Comparison of ENCODE assay signal across 18 mouse cellular contexts in genomic region chr3:28363441-28364125, GRCm38 (mm10).
A peak's percentile ranks its signal among the peaks of the same experiment; 100 is the strongest.
DNase-seq lines count a peak whose midpoint lies in the region; ATAC-seq lines count a peak whose summit lies in the region.
"Had no signal": no experiment of that assay in that cellular context is flagged by ENCODE, and none has a peak within 500 bp of the region (broad histone marks: within the 10 kb centered on the region; RNA-seq: fewer than 3 reads in every experiment).

No protein-coding gene starts in this region.

- H3K4me3 ChIP-seq in hindbrain, embryonic 11.5 days (ENCODE audit: low read depth, low read length) = no peak overlapping the region
- H3K4me3 ChIP-seq in hindbrain, embryonic 12.5 days = no peak overlapping the region
- H3K4me3 ChIP-seq in limb, embryonic 10.5 days = no peak overlapping the region
- H3K4me3 ChIP-seq: hindbrain, embryonic 15.5 days; myocyte had no signal

- no peaks in the 10 kb centered on the region for H3K4me1 ChIP-seq in hindbrain, embryonic 11.5 days (replicated peaks; ENCODE audit: control insufficient read depth, insufficient read depth, low read length)
- peaks cover 3% of the 10 kb centered on the region; the same call in 1 of the 2 replicates for H3K4me1 ChIP-seq in hindbrain, embryonic 12.5 days
- peaks cover 12% of the 10 kb centered on the region for H3K4me1 ChIP-seq in limb, embryonic 10.5 days
- H3K4me1 ChIP-seq: hindbrain, embryonic 15.5 days had no signal

- H3K9me3 ChIP-seq in hindbrain, embryonic 11.5 days (ENCODE audit: control insufficient read depth, low read length) = no peaks in the 10 kb centered on the region
- no peaks in the 10 kb centered on the region for H3K9me3 ChIP-seq in hindbrain, embryonic 12.5 days (replicated peaks)
- no peaks in the 10 kb centered on the region for H3K9me3 ChIP-seq in limb, embryonic 10.5 days (replicated peaks)
- H3K9me3 ChIP-seq: hindbrain, embryonic 15.5 days had no signal

- H3K9ac ChIP-seq in hindbrain, embryonic 11.5 days (ENCODE audit: low read depth, low read length) = no peak overlapping the region
- no peak overlapping the region for H3K9ac ChIP-seq in hindbrain, embryonic 12.5 days
- H3K9ac ChIP-seq: hindbrain, embryonic 15.5 days; liver, postnatal 0 days had no signal

- H3K4me2 ChIP-seq in hindbrain, embryonic 11.5 days (replicated peaks; ENCODE audit: low read depth, low read length) = no peak overlapping the region
- H3K4me2 ChIP-seq in hindbrain, embryonic 12.5 days (replicated peaks) = no peak overlapping the region
- H3K4me2 ChIP-seq: hindbrain, embryonic 15.5 days had no signal

- ATAC-seq in hindbrain, embryonic 11.5 days (ENCODE audit: low FRiP score) = no peak
- no peak for ATAC-seq in hindbrain, embryonic 12.5 days (ENCODE audit: low FRiP score)
- ATAC-seq: intestine, postnatal 0 days; liver, postnatal 0 days had no signal

- no peaks in the 10 kb centered on the region for H3K36me3 ChIP-seq in hindbrain, embryonic 11.5 days (ENCODE audit: control insufficient read depth, insufficient read depth, low read length)
- H3K36me3 ChIP-seq in hindbrain, embryonic 12.5 days = no peaks in the 10 kb centered on the region
- no peaks in the 10 kb centered on the region for H3K36me3 ChIP-seq in limb, embryonic 10.5 days

- peak; percentile 22 for DNase-seq in hindbrain, embryonic 11.5 days (ENCODE audit: low spot score)
- DNase-seq in 416B (ENCODE audit: low read depth) = peak; percentile 69
- peak; percentile 78 for DNase-seq in embryo, embryonic 11 days
- DNase-seq in limb, embryonic 10.5 days (ENCODE audit: low spot score) = peak; percentile 75
- DNase-seq in ovary, adult 18-20 months (ENCODE audit: low spot score) = no peak
- no peak for DNase-seq in adrenal gland, postnatal 25 days
- DNase-seq: cerebellum, postnatal 10 days; gastrocnemius, postnatal 36 days; kidney, postnatal 4 days; liver; liver, postnatal 0 days; lung, postnatal 36 days; midbrain, embryonic 14.5 days; thymus, adult 18-20 months had no signal

- no peak overlapping the region for H3K27ac ChIP-seq in hindbrain, embryonic 11.5 days (ENCODE audit: low read depth, low read length)
- no peak overlapping the region for H3K27ac ChIP-seq in hindbrain, embryonic 12.5 days
- H3K27ac ChIP-seq in limb, embryonic 10.5 days = no peak overlapping the region
- H3K27ac ChIP-seq: hindbrain, embryonic 15.5 days had no signal

- 62% methylated on average over 5 of the region's 5 CpGs for WGBS in hindbrain, embryonic 11.5 days
- WGBS in hindbrain, embryonic 12.5 days = 67% methylated on average over 5 of the region's 5 CpGs
- WGBS in limb, embryonic 10.5 days = 37% methylated on average over 5 of the region's 5 CpGs

- no peaks in the 10 kb centered on the region for H3K27me3 ChIP-seq in hindbrain, embryonic 11.5 days (ENCODE audit: control insufficient read depth, insufficient read depth, low read length)
- no peaks in the 10 kb centered on the region for H3K27me3 ChIP-seq in hindbrain, embryonic 12.5 days
- no peaks in the 10 kb centered on the region for H3K27me3 ChIP-seq in limb, embryonic 10.5 days (ENCODE audit: low read depth, poor library complexity, severe bottlenecking)
- H3K27me3 ChIP-seq: hindbrain, embryonic 15.5 days had no signal

Comparison
In these comparisons a context has a peak if more than half of its experiments do, and no peak if none do; other contexts are left out.
1. DNase-seq: peak in hindbrain, embryonic 11.5 days (single experiment), 416B (single experiment), embryo, embryonic 11 days (single experiment) and limb, embryonic 10.5 days (single experiment); none in ovary, adult 18-20 months (single experiment) and adrenal gland, postnatal 25 days (single experiment).